Mouse (Mus musculus): ENCODE measurements around the gene Casd1. TPM values are rescaled to one million over a fixed set of nuclear protein-coding genes. Genes with fewer than 3 reads are reported as not detected.

Gene Casd1
- polyA plus RNA-seq, 1 experiment from 2014 or later: 57.9 TPM

- H3K9ac ChIP-seq: no peak overlapping the region
- ATAC-seq (ENCODE audit: low FRiP score): no peak
Observed at GRCm38 (mm10) chr6:4578343-4578742, 22.3 kb upstream of the Casd1 start.

GRCm38 (mm10) chr6:4579620-4580019, 21.0 kb upstream of the Casd1 start:
- WGBS: 66% methylated on average over 5 of the region's 5 CpGs
- DNase-seq (ENCODE audit: low spot score): no peak
- H3K9me3 ChIP-seq (ENCODE audit: control insufficient read depth, low read length): no peaks in the 10 kb centered on the region
- H3K27me3 ChIP-seq (ENCODE audit: control insufficient read depth, insufficient read depth, low read length): no peaks in the 10 kb centered on the region
- no peaks in the 10 kb centered on the region for H3K4me1 ChIP-seq (replicated peaks; ENCODE audit: control insufficient read depth, insufficient read depth, low read length)
- H3K27ac ChIP-seq: no peak overlapping the region
- no peak overlapping the region for H3K4me3 ChIP-seq (replicated peaks; ENCODE audit: low read length)
- ATAC-seq (ENCODE audit: low FRiP score): no peak
- H3K4me2 ChIP-seq (replicated peaks): no peak overlapping the region
- H3K9ac ChIP-seq: no peak overlapping the region
- H3K36me3 ChIP-seq (replicated peaks; ENCODE audit: control insufficient read depth, insufficient read depth): no peaks in the 10 kb centered on the region

More at GRCm38 (mm10) chr6:4578343-4578742, 22.3 kb upstream of the Casd1 start:
- DNase-seq (ENCODE audit: low spot score): no peak
- Histone ChIP-seq H3K4me3 (replicated peaks; ENCODE audit: low read length) (no peak overlapping the region), H3K27ac (no peak overlapping the region), H3K36me3 (replicated peaks; ENCODE audit: control insufficient read depth, insufficient read depth) (no peaks in the 10 kb centered on the region), H3K27me3 (ENCODE audit: control insufficient read depth, insufficient read depth, low read length) (no peaks in the 10 kb centered on the region), H3K9me3 (ENCODE audit: control insufficient read depth, low read length) (no peaks in the 10 kb centered on the region), H3K4me1 (replicated peaks; ENCODE audit: control insufficient read depth, insufficient read depth, low read length) (no peaks in the 10 kb centered on the region), H3K4me2 (replicated peaks) (no peak overlapping the region)
- 83% methylated on average over 6 of the region's 6 CpGs for WGBS

- H3K4me3 ChIP-seq (replicated peaks; ENCODE audit: low read length): no peak overlapping the region
Observed at GRCm38 (mm10) chr6:4583485-4583884, 17.2 kb upstream of the Casd1 start.

GRCm38 (mm10) chr6:4587946-4588345, 12.7 kb upstream of the Casd1 start:
- Histone ChIP-seq H3K36me3 (replicated peaks; ENCODE audit: control insufficient read depth, insufficient read depth) (no peaks in the 10 kb centered on the region), H3K4me2 (replicated peaks) (no peak overlapping the region), H3K4me1 (replicated peaks; ENCODE audit: control insufficient read depth, insufficient read depth, low read length) (no peaks in the 10 kb centered on the region), H3K27ac (no peak overlapping the region), H3K9me3 (ENCODE audit: control insufficient read depth, low read length) (no peaks in the 10 kb centered on the region), H3K27me3 (ENCODE audit: control insufficient read depth, insufficient read depth, low read length) (no peaks in the 10 kb centered on the region), H3K4me3 (replicated peaks; ENCODE audit: low read length) (no peak overlapping the region), H3K9ac (no peak overlapping the region)
- 72% methylated on average over 4 of the region's 4 CpGs for WGBS
- ATAC-seq (ENCODE audit: low FRiP score): no peak
- no peak for DNase-seq (ENCODE audit: low spot score)

More at GRCm38 (mm10) chr6:4583485-4583884, 17.2 kb upstream of the Casd1 start:
- ATAC-seq (ENCODE audit: low FRiP score): no peak
- no peak for DNase-seq (ENCODE audit: low spot score)
- Histone ChIP-seq H3K4me2 (replicated peaks) (no peak overlapping the region), H3K9me3 (ENCODE audit: control insufficient read depth, low read length) (no peaks in the 10 kb centered on the region), H3K4me1 (replicated peaks; ENCODE audit: control insufficient read depth, insufficient read depth, low read length) (no peaks in the 10 kb centered on the region), H3K36me3 (replicated peaks; ENCODE audit: control insufficient read depth, insufficient read depth) (no peaks in the 10 kb centered on the region), H3K27me3 (ENCODE audit: control insufficient read depth, insufficient read depth, low read length) (no peaks in the 10 kb centered on the region), H3K9ac (no peak overlapping the region), H3K27ac (no peak overlapping the region)
- WGBS: 39% methylated on average over 6 of the region's 6 CpGs

- no peak overlapping the region for H3K4me2 ChIP-seq (replicated peaks)
- H3K9me3 ChIP-seq (ENCODE audit: control insufficient read depth, low read length): no peaks in the 10 kb centered on the region
- H3K36me3 ChIP-seq (replicated peaks; ENCODE audit: control insufficient read depth, insufficient read depth): no peaks in the 10 kb centered on the region
- H3K4me3 ChIP-seq (replicated peaks; ENCODE audit: low read length): no peak overlapping the region
- H3K4me1 ChIP-seq (replicated peaks; ENCODE audit: control insufficient read depth, insufficient read depth, low read length): no peaks in the 10 kb centered on the region
- WGBS: 96% methylated on average over 3 of the region's 3 CpGs
- no peak for ATAC-seq (ENCODE audit: low FRiP score)
- DNase-seq (ENCODE audit: low spot score): no peak
- H3K27me3 ChIP-seq (ENCODE audit: control insufficient read depth, insufficient read depth, low read length): no peaks in the 10 kb centered on the region
- no peak overlapping the region for H3K9ac ChIP-seq
- H3K27ac ChIP-seq: no peak overlapping the region
Observed at GRCm38 (mm10) chr6:4588722-4589121, 11.9 kb upstream of the Casd1 start.

- H3K27me3 ChIP-seq (ENCODE audit: control insufficient read depth, insufficient read depth, low read length): no peaks in the 10 kb centered on the region
- WGBS: 74% methylated on average over 8 of the region's 8 CpGs
- H3K4me3 ChIP-seq (replicated peaks; ENCODE audit: low read length): no peak overlapping the region
- ATAC-seq (ENCODE audit: low FRiP score) (no peak), DNase-seq (ENCODE audit: low spot score) (no peak)
- no peak overlapping the region for H3K4me2 ChIP-seq (replicated peaks)
- no peak overlapping the region for H3K27ac ChIP-seq
- no peaks in the 10 kb centered on the region for H3K4me1 ChIP-seq (replicated peaks; ENCODE audit: control insufficient read depth, insufficient read depth, low read length)
- H3K36me3 ChIP-seq (replicated peaks; ENCODE audit: control insufficient read depth, insufficient read depth): no peaks in the 10 kb centered on the region
- H3K9ac ChIP-seq: no peak overlapping the region
- H3K9me3 ChIP-seq (ENCODE audit: control insufficient read depth, low read length): no peaks in the 10 kb centered on the region
Observed at GRCm38 (mm10) chr6:4590089-4590488, 10.6 kb upstream of the Casd1 start.

- H3K9ac ChIP-seq: no peak overlapping the region
- ATAC-seq (ENCODE audit: low FRiP score) (no peak), DNase-seq (ENCODE audit: low spot score) (no peak)
- no peaks in the 10 kb centered on the region for H3K9me3 ChIP-seq (ENCODE audit: control insufficient read depth, low read length)
- no peak overlapping the region for H3K4me2 ChIP-seq (replicated peaks)
- peaks cover 18% of the 10 kb centered on the region for H3K4me1 ChIP-seq (replicated peaks; ENCODE audit: control insufficient read depth, insufficient read depth, low read length)
- H3K36me3 ChIP-seq (replicated peaks; ENCODE audit: control insufficient read depth, insufficient read depth): no peaks in the 10 kb centered on the region
- H3K27me3 ChIP-seq (ENCODE audit: control insufficient read depth, insufficient read depth, low read length): no peaks in the 10 kb centered on the region
- no peak overlapping the region for H3K4me3 ChIP-seq (replicated peaks; ENCODE audit: low read length)
- no peak overlapping the region for H3K27ac ChIP-seq
- 52% methylated on average over 4 of the region's 4 CpGs for WGBS
Observed at GRCm38 (mm10) chr6:4597711-4598110, 2.9 kb upstream of the Casd1 start.

GRCm38 (mm10) chr6:4600085-4600657, 468 bp upstream of the Casd1 start:
- H3K9me3 ChIP-seq (ENCODE audit: control insufficient read depth, low read length): no peaks in the 10 kb centered on the region
- H3K4me2 ChIP-seq (replicated peaks): peak overlapping the region; percentile 98
- H3K27me3 ChIP-seq (ENCODE audit: control insufficient read depth, insufficient read depth, low read length): no peaks in the 10 kb centered on the region
- peak; percentile 30 for DNase-seq (ENCODE audit: low spot score)
- ATAC-seq (ENCODE audit: low FRiP score): peak; percentile 19
- peak overlapping the region; percentile 98 for H3K9ac ChIP-seq
- peaks cover 29% of the 10 kb centered on the region for H3K4me1 ChIP-seq (replicated peaks; ENCODE audit: control insufficient read depth, insufficient read depth, low read length)
- peak overlapping the region; percentile 81 for H3K4me3 ChIP-seq (replicated peaks; ENCODE audit: low read length)
- peak overlapping the region; percentile 98 for H3K27ac ChIP-seq
- no peaks in the 10 kb centered on the region for H3K36me3 ChIP-seq (replicated peaks; ENCODE audit: control insufficient read depth, insufficient read depth)
- 42% methylated on average over 6 of the region's 7 CpGs for WGBS

GRCm38 (mm10) chr6:4601297-4601931, 775 bp downstream of the Casd1 start:
- H3K9me3 ChIP-seq (ENCODE audit: control insufficient read depth, low read length): no peaks in the 10 kb centered on the region
- H3K36me3 ChIP-seq (replicated peaks; ENCODE audit: control insufficient read depth, insufficient read depth): no peaks in the 10 kb centered on the region
- WGBS: 5% methylated on average over 32 of the region's 58 CpGs
- H3K27me3 ChIP-seq (ENCODE audit: control insufficient read depth, insufficient read depth, low read length): no peaks in the 10 kb centered on the region
- H3K27ac ChIP-seq: peak overlapping the region; percentile 98
- peak overlapping the region; percentile 81 for H3K4me3 ChIP-seq (replicated peaks; ENCODE audit: low read length)
- peak overlapping the region; percentile 98 for H3K4me2 ChIP-seq (replicated peaks)
- peak overlapping the region; percentile 98 for H3K9ac ChIP-seq
- peak; percentile 46 for DNase-seq (ENCODE audit: low spot score)
- peaks cover 29% of the 10 kb centered on the region for H3K4me1 ChIP-seq (replicated peaks; ENCODE audit: control insufficient read depth, insufficient read depth, low read length)
- peak; percentile 77; the same call in 1 of the 2 replicates for ATAC-seq (ENCODE audit: low FRiP score)
